Mouse (Mus musculus): ENCODE data around the gene Plk3.

Plk3 gene

DNA sequence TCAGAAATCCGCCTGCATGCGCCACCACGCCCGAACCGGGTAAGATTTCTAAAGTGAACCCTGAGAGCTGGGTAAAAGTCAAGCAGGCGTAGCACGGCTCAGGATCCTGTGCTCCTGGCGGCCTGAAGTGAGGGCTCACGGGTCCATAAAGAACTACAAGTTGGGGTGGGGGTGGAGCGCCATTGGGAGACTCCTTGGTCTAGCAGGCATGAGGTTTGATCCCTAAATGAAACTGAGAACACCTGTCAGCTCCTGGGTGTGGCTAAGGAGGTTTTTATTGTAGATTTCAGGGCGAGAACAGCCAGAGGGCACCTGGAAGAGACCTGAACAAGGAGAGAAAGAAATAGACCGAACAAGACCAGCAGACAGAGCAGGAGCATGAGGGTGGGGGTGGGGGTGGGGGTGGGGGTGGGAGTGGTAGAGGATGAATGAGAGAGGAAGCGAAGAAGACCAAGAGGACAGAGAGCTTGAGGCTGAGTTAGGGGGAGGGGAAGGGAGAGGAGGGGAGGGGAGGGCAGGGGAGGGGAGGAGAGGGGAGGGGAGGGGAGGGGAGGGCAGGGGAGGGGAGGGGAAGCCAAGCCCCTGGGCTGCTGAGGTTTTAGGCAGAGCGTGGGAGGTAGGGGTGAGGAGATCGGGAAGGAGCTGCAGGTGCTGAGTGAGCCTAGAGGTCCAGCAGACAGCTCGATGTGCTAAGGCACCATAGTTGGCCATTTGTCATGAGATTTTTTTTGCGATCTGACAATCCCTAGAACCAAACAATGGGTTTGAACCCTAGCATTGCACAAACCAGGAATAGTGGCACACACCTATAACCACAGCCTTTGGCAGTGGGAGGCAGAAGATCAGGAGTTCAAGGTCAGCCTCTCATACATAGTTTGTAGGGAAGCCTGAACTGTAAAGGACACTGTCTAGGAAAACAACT lies 4.8 kb upstream of the Plk3 start:
- DNase-seq (ENCODE audit: low read depth), result no peak

DNA sequence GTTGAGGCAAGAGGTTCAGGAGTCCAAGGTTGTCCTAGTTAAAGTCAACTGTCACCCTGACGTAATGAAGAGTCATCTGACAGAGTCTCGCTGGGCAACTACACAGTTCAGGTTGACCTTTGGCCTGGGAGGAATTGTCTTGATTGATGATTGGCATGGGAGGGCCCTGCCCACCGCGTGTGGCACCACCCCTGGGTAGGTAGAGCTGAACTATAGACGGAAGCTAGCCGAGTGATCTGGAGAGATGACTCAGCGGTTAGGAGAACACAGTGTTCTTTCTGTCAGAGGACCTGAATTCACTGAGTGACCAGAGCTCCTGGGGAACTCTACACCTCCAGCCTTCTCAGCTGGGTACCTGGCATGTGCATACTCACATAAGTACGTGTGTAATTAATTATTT lies 2.3 kb upstream of the Plk3 start:
- peak; percentile 72 for DNase-seq (ENCODE audit: low read depth)

DNA sequence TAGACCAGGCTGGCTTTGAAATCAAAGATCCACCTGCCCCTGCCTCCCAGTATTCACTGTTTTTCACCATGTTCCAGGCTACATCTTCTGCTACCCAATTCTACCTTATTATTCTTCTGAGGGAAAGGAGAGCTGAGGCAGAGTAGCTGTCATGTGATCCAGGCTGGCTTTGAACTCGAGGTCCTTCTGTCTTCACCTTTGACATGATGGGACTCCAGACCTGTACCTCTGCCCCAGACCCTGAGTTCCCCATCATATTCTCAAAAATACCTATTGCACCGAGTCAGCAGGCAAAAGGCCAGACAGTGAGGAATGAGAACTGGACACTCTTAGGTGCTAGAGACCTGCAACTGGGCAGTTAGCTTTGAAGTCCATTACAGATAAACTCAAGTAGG lies 835 bp upstream of the Plk3 start:
- DNase-seq (ENCODE audit: low read depth), result no peak

DNA sequence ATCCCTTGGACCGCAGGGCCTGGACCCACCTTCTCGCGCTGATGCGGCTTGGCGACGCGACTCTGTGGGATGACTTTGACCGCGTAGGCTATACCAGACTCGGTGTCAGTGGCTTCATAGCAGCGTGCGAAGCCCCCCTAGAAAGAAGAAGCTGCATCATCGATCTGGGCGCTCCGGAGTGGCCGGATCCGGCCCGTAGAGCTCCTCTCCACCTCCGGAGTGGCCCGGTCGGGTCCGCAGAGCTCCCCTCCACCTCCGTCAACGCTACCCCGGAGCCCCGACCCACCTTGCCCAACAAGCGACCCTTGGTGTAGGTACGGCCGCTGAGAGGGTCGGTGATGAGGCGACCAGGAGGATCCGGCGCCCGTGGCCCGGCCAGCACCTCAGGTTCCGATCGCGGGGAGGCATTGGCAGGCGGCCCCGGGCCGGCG lies 382 bp downstream of the Plk3 start:
- DNase-seq (ENCODE audit: low read depth), result no peak

DNA sequence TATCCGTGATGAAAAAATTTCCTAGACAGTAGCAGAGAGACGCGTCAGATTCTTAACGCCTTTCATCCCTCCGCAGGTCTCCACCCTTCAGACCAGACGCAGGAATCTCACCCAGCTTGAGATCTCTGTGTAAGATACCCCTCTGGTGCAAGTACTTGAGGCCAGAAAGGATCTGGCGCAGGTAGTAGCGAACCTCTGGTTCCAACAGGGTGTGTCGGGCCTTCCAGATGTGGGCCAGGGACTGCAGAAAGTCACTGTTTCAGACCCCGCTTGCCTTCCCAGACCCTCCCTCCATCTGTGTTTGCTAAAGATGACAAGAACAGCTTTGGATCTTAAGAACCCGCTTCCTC lies 994 bp downstream of the Plk3 start:
- DNase-seq (ENCODE audit: low read depth), result no peak

DNA sequence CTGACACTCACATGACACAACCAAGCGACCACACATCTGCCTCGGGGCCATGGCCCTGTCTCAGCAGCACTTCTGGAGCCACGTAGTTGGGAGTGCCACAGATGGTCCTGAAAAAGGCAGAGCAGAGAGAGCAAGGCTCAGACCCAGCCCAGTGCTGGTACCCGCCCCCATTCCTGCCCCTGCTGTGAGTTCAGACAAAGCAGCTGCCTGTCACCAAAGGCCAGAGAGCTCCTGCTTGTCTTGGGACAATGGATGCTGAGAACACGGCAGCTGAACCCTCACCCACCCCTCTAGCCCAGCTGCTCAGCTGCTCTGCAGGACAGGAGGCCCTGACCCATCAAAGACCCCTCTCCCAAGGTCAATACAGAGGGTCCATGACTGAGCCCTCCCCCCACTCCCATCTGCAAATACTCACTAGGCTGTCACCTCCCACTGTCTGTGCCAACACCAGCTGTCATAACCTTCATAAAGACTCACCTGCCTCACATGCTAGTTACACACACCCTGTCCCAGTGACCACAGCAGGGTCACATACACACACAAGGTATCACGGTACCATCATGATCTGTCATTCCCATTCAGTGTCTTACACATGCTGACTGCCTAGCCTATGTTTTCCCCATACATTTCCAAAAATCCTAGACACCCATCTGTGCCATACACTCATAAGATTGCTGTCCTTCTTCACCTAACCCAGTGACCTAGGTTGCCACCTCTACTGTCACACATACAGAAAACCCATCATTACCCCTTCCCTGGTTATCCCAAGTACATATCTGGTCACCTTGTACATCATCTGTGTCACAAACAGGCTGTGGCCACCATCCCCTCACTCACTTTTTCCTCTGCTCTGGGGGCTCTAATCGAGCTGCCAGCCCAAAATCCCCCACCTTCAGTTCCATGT lies 1.6 kb downstream of the Plk3 start:
- DNase-seq (ENCODE audit: low read depth), result no peak

DNA sequence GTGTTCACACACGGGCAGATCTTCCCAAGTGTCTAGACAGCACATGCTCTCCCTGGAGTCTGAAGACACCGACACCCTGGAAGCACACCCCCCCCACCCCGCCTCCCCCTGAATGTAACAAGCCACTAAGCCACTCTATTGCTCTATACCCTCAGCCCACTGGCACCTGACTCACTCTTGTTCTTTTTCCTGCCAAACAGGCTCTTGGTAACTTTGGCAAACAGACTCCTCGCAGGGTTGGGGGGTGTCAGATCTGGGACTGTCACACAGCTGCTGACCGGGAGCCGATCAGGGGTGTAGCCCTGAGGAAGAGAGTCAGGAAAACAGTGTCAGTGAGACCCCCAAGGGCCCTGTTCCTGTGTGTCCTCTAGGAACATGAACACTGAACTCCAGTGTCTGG lies 2.6 kb downstream of the Plk3 start:
- no peak for DNase-seq (ENCODE audit: low read depth)

DNA sequence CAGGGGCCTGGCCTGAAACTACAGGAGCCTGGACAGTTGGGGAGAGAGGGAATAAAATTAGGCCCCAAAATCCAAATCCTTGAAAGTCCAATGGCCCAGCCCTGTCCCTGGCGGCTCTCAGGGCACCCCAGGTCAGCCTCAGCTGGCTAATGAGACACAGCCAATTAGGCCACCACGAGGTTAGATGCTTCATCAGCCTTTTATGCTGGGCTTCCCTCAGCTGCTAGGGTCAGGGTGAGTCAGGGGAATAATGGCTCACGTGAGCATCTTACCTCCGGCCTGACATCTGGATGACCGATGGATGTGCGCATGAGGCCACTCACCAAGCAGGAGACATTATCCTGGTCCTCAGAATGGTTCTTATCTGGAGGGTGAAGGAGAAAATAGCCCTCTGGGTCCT lies 3.0 kb downstream of the Plk3 start:
- no peak for DNase-seq (ENCODE audit: low read depth)

DNA sequence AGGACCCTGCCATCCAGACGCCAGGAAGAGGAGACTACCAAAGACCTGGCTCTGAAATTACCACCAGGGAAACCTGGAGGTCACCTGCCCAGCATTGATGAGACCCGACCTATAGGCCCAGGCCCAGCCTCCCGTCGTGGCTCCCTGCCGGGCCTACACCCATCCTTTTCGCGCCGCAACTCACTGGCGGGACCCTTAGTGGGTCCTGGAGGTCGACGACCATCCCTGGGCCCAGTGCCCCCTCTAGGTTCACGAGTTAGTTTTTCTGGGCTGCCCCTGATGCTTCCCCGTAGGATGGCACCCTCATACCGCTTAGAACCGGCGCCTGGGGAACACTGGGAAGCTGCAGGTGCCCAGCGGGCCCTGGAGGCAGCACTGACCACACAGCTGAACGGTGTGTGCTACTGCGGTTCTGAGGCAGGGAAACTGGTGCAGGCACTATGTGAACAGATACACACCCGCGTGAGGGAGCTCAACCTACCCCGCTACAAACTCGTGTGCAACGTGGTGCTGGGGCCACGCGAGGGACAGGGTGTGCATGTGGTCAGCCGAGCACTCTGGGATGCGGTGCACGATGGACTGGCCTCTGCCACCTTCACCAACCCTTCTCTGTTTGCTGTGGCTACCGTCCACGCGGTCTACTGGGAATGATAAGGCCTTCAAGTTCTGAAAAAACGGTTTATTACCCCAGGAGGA lies 5.6 kb downstream of the Plk3 start:
- DNase-seq (ENCODE audit: low read depth), result no peak

DNA sequence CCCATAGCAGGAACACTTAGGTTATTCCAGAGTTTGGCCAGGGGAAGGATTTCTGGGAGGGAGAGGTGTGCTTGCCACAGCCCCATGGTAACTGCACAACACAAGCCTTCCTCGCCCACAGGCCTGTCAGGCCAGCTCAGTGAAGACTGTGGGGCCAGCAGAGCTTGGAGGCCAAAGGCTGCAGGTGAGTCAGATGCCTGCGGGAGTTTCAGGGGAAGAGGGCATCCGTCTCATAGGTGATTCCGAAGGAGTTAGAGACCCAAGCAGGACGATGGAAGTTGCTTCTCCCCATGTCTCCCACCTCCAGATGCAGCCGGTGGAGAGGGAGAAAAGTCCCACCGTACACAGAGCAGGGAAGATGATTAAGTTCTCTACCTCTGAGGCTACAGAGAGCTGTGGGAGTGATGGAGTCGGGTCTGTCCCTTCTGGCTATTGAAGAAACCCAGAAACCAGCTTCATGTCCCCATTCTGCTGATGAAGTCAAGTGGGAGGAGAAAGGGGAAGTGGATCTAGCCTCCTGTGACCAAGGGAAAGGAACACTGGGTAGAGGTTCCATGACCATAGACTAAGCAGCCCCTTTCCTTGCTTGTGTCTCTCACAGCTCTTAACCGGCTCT lies 7.0 kb downstream of the Plk3 start, which contains the start of gene Tctex1d4:
TSS of gene Tctex1d4 (plus strand) at position 120 of the 616 bp plus-strand sequence.
- peak; percentile 64 for DNase-seq (ENCODE audit: low read depth)

DNA sequence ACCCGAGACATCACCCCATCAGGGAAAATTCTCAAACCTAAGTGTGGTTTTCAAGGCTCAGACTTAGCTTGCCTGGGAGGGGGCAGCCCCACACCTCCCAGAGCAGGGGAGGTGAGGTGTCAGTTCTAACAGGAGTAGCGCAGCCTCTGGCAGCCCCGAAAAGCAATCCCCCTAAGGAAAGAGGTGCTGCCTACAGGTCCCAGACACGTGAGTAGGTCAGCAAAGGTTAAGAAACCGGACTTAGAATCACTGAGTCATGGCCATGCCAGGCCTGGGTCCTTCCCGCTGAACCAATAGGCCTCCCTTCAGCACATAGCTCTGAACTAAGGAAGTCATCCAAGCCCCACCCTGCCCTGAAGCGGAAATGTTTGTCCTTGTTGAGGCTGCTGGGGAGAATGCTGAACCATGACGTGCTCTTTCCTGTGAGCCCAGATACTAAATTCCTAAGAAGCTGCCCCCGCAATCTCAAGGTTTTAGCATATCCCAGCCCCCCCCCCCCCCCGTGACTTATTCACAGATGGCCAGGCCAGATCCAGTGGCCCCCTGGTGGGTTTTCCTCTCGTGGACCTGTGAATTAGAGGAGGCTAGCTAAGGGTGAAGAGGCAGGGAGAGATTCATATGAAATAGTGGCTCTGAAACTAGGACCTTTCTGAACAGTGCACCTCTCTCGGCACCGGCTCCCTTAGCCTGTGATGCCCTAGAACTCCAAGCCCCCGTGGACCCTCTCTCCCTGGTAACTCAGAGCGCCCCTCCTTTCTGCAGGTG lies 7.7 kb downstream of the Plk3 start:
- DNase-seq (ENCODE audit: low read depth), result peak; percentile 92

DNA sequence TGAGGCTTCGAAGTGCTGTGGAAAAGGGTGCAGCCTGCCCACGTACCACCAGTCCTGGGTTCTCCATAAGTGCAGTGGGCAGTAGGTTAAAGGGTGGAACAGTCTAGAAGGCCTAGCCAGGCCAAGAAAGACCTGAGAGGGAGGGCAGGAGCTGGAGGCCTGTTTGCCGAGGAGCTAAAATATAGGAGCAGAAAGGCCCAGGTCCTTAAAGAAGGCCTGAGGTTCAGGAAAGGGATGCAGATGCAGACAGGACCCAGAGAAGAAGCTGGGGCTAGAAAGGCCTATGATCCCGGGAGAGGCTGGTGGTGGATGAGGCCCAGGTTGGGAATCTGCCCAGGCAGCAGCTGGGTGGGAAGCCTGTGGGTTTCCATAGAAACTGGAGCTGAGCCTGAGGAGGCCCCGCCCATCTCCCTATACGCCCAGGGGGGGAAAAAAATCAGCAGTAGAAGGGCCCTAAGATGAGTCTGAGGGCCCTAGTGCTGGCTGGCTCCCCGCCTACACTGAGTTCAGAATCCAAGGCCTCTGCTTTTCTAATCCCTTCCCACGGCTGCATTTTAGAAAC lies 8.3 kb downstream of the Plk3 start, which contains the start of gene Btbd19:
TSS of gene Btbd19 (minus strand) at position 378 of the 562 bp plus-strand sequence.
- no peak for DNase-seq (ENCODE audit: low read depth)

DNA sequence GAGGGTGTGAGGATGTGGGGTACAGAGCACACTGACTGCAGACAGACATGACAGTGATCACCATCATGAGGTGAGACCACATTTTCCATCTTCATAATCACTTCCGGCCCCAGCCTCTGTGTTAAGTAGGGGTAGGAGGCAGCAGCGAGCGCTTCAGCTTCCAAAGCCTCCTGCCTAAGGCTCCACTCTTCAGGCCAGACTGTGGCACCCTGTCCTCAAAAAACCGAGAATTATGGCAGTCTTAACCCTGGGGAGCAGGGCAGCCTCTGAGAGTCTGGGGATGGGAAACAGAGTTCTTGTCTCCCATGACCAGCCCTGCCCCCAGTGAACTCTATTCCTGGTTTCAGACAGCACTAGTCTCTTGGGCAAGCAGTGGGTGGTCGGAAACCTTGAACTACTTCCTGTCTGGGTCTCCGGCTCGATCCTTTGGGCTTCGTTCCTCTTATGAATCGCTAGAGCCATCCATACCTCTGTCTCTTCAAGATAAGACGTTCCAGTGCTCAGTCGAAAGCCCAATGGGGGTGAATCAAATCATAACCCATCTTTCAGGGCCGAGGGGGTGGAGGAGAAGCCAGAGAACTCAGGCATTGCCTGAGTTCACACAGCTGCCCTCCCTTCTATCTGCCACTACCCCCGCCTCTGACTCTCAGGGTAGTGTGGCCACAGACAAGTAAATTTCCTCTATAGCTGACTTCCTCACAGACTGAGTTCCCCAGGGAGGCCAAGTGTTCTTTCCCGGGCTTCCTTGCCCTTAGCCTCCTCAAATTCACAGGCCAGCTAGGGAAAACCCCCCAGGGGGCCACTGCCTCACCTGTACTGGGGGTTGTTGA lies 9.0 kb downstream of the Plk3 start:
- peak; percentile 96 for DNase-seq (ENCODE audit: low read depth)

DNA sequence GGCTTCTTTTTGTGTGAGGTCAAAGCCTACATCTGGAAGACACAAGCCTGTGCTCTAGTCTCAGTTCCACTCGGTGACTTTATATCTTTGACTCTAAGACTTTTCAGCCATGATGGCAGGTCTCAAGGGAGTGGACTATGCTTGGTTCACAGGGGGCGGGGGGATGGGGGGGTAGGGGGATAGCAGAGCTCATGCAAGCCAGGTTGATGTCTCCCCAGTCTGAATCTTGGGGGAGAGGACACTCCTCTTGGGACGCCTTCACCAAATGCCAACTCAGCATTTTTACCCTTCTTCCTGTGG lies 9.6 kb downstream of the Plk3 start:
- no peak for DNase-seq (ENCODE audit: low read depth)

DNA sequence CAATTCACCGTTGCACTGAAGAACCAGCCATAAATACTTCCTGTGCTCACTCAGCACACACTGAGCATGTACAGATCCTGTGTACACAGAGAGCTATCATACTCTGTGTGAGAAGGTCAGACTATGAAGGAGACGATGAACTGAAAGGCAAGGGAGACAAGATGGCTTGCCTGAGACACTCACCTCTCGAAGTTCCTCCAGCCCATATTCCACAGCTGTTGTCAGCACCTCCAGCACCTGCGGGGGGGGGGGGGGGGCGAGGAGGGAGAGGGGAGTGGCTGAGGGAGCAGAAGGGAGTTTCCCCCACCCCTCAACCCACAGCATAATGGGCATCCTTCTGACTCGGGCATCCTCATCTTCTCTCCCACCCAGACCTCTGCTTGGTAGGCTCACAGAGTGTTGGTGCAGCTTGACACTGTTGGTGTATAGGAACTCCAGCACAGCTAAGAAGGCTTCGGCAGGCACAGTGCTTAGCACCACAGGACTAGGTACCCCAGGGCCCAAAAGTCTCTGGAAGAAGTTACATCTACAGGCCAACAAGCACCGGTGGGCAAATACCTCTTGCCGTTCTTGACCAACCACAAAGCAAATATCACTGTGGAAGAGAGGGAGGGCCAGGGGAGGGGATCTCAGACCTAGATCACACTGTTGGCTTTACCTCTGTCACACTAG lies 10.1 kb downstream of the Plk3 start:
- DNase-seq (ENCODE audit: low read depth), result peak; percentile 80

DNA sequence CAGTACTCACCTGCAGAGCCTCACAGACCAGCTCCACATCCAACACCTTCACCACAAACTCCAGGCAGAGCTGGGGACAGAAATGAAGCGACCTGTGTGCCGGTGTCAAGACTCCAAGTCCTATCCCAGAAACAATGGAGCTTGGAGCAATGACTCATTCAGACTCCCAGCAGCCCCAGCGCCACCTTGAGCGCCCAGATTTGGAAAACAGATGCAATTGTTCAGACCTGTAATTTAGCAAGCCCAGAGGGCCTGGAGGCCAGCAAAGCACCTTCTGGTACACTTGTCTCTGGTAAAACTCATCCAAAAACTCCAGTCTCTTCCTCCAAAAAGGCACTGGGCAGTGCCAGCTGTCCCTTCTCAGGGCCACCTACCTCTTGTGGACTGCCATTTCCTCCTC lies 11.6 kb downstream of the Plk3 start:
- DNase-seq (ENCODE audit: low read depth), result peak; percentile 27

DNA sequence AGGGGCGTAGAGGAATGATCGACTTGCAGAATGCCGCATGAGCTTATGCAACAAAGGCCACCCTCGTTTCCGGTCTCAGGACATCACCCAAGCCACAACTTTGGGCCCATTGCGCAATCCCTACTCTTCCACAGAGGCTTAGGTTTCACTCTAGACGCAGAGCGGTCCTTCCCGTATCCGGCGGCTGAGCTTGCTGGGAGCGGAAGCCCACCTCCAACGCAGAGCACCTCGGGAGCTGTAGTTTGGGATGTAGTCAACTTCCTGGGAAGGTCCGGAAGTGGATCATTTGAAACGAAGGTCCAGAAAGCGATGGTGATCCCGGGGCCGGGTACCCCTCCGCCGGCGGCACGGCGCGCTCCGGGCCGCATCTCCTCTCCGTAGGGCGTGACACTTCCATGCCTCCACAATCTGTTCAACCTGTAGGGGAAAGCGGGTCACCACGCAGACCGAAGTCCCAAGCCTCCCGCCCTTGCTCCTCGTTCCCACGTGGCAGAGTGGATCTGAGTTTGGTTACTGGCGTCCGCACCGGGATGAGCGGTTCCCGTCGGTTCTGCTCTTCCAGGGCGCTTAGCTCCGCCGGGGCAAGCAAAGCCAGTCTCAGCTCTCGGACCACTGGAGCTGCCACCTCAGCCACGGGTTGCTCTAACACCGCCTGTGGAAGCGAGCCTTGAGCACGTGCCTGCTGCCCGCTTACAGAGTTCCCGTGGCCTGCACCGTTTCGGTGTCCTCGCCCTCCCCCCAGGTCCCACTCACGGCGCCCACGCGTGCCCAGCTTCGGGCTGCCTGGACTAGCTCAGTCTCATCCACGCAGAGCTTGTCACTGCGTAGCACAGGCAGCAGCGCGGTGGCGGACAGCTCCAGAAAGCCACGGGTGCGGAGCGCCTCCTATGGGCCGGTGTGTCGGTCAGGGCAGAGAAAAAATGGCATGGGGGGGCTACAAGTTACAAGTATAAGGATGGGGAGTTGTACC lies 13.0 kb downstream of the Plk3 start:
- DNase-seq (ENCODE audit: low read depth), result peak; percentile 94

DNA sequence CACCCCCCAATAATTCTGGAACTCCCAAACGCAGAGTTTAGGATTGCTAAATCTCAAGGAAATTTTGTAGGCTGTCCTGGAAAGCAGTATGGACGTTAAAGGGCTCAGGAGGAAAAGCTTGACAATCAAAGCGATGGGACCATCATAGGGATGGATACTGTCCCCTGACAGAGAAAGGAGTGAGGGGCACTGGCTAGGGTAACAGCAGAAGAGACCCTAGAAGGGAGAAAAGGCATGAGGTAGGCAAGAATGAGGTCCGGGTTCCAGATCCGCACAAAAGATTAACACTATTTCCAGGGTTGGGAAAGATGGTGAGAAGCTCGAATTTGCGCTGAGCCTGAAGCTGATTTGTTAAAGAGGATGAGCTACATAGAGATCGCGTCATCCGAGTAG lies 13.7 kb downstream of the Plk3 start:
- no peak for DNase-seq (ENCODE audit: low read depth)
